Mouse (Mus musculus) mesoderm, embryonic 11.5 days (tissue): ENCODE measurements at regions not wholly inside any gene's neighbourhood (a gene's known extent, or its start where the extent isn't known, plus 50 kb on each side); places are given as distances from the start of the nearest gene placed in this dataset.

Experiments
- DNase-seq: peaks from one replicate; pipeline ENCODE4 v3.0.0-alpha.2; 2012; ENCODE audit warnings: low read depth, low spot score

- no peak for DNase-seq
Measured at GRCm38 (mm10) chr3:25240196-25240595, 96.1 kb upstream of the Naaladl2 start.

GRCm38 (mm10) chr3:25220601-25221000 is 76.5 kb upstream of the Naaladl2 start:
- peak; percentile 16 for DNase-seq

- DNase-seq = no peak
Measured at GRCm38 (mm10) chr3:25208041-25208685, 64.1 kb upstream of the Naaladl2 start.
